ENCODE assay signal across 8 mouse cellular contexts in the genomic region with DNA sequence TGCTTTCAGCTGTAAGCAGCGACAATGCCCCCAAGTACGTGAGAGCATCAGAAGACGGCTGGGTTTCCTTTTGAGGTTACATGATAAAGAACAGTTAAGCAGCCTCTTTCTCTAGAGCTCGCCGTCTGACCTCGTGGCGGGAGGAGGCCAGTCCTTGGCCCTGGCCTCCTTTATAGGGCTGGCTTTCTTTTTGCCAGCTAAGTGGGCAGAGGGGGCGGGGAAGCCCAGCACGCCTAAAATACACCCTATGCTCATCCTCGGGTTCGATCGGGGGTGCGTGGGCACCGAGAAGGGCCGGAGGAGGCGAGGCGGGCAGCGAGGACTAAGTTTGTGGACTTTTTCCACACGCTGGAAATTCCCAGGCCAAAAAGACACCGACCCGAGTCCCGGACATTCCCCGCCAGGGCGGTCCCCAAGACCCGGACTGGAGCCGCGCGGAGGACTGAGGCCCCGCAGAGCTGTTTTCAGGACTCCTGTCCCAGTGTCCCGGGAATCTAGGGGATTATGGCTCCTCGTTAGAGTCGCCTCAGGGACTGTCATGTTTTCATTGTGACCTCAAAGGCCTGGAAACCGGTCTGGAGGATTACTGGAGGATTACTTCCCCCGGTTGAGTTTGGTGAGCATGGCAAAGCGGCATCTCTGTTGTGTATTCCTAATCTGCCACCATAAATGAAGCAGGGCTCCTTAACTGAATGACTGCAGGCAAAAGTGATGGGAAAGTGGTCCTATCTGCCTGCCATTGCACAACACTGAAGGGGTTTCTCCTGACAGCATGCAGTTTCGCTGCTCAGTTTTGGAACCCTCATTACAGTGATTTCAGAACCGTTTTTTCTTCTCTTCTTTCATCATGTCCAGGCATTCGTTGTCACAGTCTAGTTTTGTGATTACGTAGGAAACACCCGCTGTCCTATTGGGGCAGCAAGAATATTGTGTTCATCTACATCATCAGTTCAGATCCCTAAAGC. TPM values are rescaled to one million over a fixed set of nuclear protein-coding genes. Genes with fewer than 3 reads are reported as not detected.
A peak's percentile ranks its signal among the peaks of the same experiment; 100 is the strongest.
DNase-seq lines count a peak whose midpoint lies in the region; TF ChIP-seq lines count a peak whose summit lies in the region.

Gene Nfkbiz, minus strand, starts transcription at position 390 of the 965 bp plus-strand sequence.

- peak within 1 kb of the TSS; percentile 56 for H3K4me3 ChIP-seq in cortical plate, adult 2 months (ENCODE audit: insufficient read depth, low read length)
- H3K4me3 ChIP-seq in midbrain, embryonic 10.5 days, result peak within 1 kb of the TSS; percentile 58

- intact Hi-C loops in left cerebral cortex, postnatal 36 days (cut with DNase I), result loop anchor here (1.0 to 10.0 kb wide), 2 partner anchors 16 to 284 kb away; no protein-coding TSS in a partner anchor

- peak; percentile 22; the same call in 1 of the 2 replicates for TF ChIP-seq POLR2A in cortical plate, adult 2 months (IDR thresholded peaks at IDR 0.05; ENCODE audit: extremely low read depth, insufficient read depth, low read length)

- H3K9me3 ChIP-seq in midbrain, embryonic 10.5 days (replicated peaks), result no peaks in the 10 kb centered on the region

- H3K27me3 ChIP-seq in midbrain, embryonic 10.5 days (ENCODE audit: low read depth, poor library complexity, severe bottlenecking), result no peaks in the 10 kb centered on the region

- under 1% methylated on average over 40 of the region's 40 CpGs for WGBS in midbrain, embryonic 10.5 days

- H3K36me3 ChIP-seq in midbrain, embryonic 10.5 days, result peaks cover 14% of the 10 kb centered on the region

- H3K27ac ChIP-seq in cortical plate, adult 2 months (ENCODE audit: insufficient read depth, low read length), result peak within 1 kb of the TSS; percentile 66
- peak within 1 kb of the TSS; percentile 98 for H3K27ac ChIP-seq in midbrain, embryonic 10.5 days (replicated peaks)

- DNase-seq in adrenal gland, adult 18-20 months (ENCODE audit: low spot score in 2 of 2), result peak; percentile 82 to 85
- DNase-seq in gastrocnemius, postnatal 10 days, result peak; percentile 85
- peak; percentile 90 for DNase-seq in induced T-regulatory cell, adult 2 months (ENCODE audit: low read depth)
- DNase-seq in left cerebral cortex, postnatal 36 days (ENCODE audit: low spot score in 2 of 2), result peak; percentile 81
- peak; percentile 93 for DNase-seq in midbrain, embryonic 10.5 days (ENCODE audit: low spot score)
- peak; percentile 56 to 60 for DNase-seq in right cerebral cortex, postnatal 36 days (ENCODE audit: low spot score in 2 of 2)
- DNase-seq in yolk sac, embryonic 10.5 days (ENCODE audit: low spot score), result peak; percentile 89

- no peak for TF ChIP-seq CTCF in cortical plate, adult 2 months (IDR thresholded peaks at IDR 0.05; ENCODE audit: extremely low read depth, insufficient read depth, low read length)

- peaks cover 3% of the 10 kb centered on the region; the same call in 1 of the 2 replicates for H3K4me1 ChIP-seq in cortical plate, adult 2 months (ENCODE audit: control insufficient read depth, insufficient read depth, low read length)
- peaks cover 30% of the 10 kb centered on the region for H3K4me1 ChIP-seq in midbrain, embryonic 10.5 days

RNA-seq across cellular contexts. Expression of gene Nfkbiz, which starts in this region (rescaled TPM):
- total RNA-seq in adrenal gland, adult 18-20 months (2021), result 1 to 10 TPM; 4.2 to 6.2 TPM
- polyA plus RNA-seq in cortical plate, adult 2 months (2012; rRNA removed), result 5.1 and 5.4 TPM in 2 replicates
- total RNA-seq in gastrocnemius, postnatal 10 days (2021), result 1 to 10 TPM; 1.8 to 2.8 TPM
- 1 to 10 TPM; 2.9 to 3.8 TPM for total RNA-seq in left cerebral cortex, postnatal 36 days (2021)
- 1.1 and 1.2 TPM in 2 replicates for polyA plus RNA-seq in midbrain, embryonic 10.5 days (2016; fragmentation: Nextera tagmentation; extraction: Ambion mirVana)

Comparison
In these comparisons a context has a peak if more than half of its experiments do, and no peak if none do; other contexts are left out.
1. Peak in every context shown above with its lines: DNase-seq, H3K4me3 ChIP-seq and H3K27ac ChIP-seq.